Mouse (Mus musculus) liver, embryonic 14.5 days (tissue): ENCODE data around the gene Klhl10.

Experiments
- CTCF ChIP-seq: IDR thresholded peaks from 2 replicates; pipeline ENCODE4 v1.5.1; 2016; ENCODE audit warnings: antibody characterized with exemption, low read depth, control low read depth
- EP300 ChIP-seq: IDR thresholded peaks from 2 replicates; pipeline ENCODE4 v1.6.1; 2016; ENCODE audit warnings: antibody characterized with exemption, low read depth

DNA sequence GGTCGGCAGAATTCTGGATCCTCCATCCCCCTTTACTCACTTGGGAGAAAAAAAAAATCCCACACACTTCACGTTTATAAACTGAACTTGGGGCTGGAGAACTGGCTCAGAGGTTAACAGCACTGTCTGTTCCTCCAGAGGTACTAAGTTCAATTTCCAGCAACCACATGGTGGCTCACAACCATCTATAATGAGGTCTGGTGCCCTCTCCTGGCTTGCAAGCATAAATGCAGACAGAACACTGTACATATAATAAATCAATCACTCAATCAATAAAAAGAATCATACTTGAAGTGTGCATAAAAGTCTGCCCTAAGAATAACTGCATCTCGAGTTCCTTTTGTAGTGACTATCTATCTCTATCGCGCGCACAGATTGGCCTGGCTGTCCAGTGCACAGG lies 49.2 kb downstream of the Klhl10 start:
- peak; percentile 46 for TF ChIP-seq CTCF
- no peak for TF ChIP-seq EP300
